Mouse (Mus musculus) myocyte (in vitro differentiated cells): ENCODE data around the gene Ccnd3. TPM values are rescaled to one million over a fixed set of nuclear protein-coding genes. Genes with fewer than 3 reads are reported as not detected.

ENCODE experiments used
- H3K27me3 ChIP-seq: one replicate; pipeline ENCODE4 v1.6.1; 2011; ENCODE audit not compliant: control insufficient read depth, insufficient read depth, insufficient read length
- H3K36me3 ChIP-seq: one replicate; pipeline ENCODE4 v1.6.1; 2011; ENCODE audit not compliant: control insufficient read depth, insufficient read depth
- H3K4me2 ChIP-seq: one replicate; pipeline ENCODE4 v1.6.1; 2011; ENCODE audit warnings: low read depth, control low read depth
- H3K4me3 ChIP-seq: one replicate; pipeline ENCODE4 v1.5.1; 2011; ENCODE audit warnings: mild to moderate bottlenecking, control low read depth, moderate library complexity
- H3K79me2 ChIP-seq: one replicate; pipeline ENCODE4 v1.6.1; 2011; ENCODE audit not compliant: control insufficient read depth, insufficient read depth
- H3ac ChIP-seq: one replicate; pipeline ENCODE4 v1.6.1; 2011; ENCODE audit not compliant: control insufficient read depth, insufficient read length
- CEBPB ChIP-seq: IDR thresholded peaks from 2 replicates; pipeline ENCODE4 v1.6.1; 2011; ENCODE audit warnings: mild to moderate bottlenecking, moderate library complexity; ENCODE audit not compliant: poor library complexity, insufficient read depth, severe bottlenecking
- E2F4 ChIP-seq: IDR thresholded peaks from one replicate; pipeline ENCODE4 v1.6.1; 2011; ENCODE audit warnings: mild to moderate bottlenecking, control low read depth, moderate library complexity; ENCODE audit not compliant: insufficient read depth
- MAX ChIP-seq: IDR thresholded peaks from one replicate; pipeline ENCODE4 v1.6.1; 2011; ENCODE audit warnings: low read depth, mild to moderate bottlenecking, control low read depth
- MYOD1 ChIP-seq, 3 experiments: IDR thresholded peaks; one replicate each; pipeline ENCODE4 v1.6.1; 2011; ENCODE audit warnings: control low read depth in 2 of 3, low read depth in 2 of 3, mild to moderate bottlenecking in 2 of 3, moderate library complexity in 1 of 3; ENCODE audit not compliant: insufficient read length in 2 of 3, control insufficient read depth in 1 of 3
- MYOG ChIP-seq, 3 experiments: IDR thresholded peaks; one replicate each; pipeline ENCODE4 v1.6.1; 2011; ENCODE audit warnings: control low read depth in 2 of 3, low read depth in 2 of 3, mild to moderate bottlenecking in 2 of 3; ENCODE audit not compliant: insufficient read length in 2 of 3, control insufficient read depth in 1 of 3, insufficient read depth in 1 of 3
- POLR2A ChIP-seq: IDR thresholded peaks from one replicate; pipeline ENCODE4 v1.6.1; 2011; ENCODE audit warnings: low read depth, mild to moderate bottlenecking, control low read depth, moderate library complexity; ENCODE audit not compliant: insufficient read length
- POLR2AphosphoS2 ChIP-seq: IDR thresholded peaks from one replicate; pipeline ENCODE4 v1.6.1; 2011; ENCODE audit warnings: low read depth, control low read depth; ENCODE audit not compliant: insufficient read length
- REST ChIP-seq: IDR thresholded peaks from one replicate; pipeline ENCODE4 v1.6.1; 2011; ENCODE audit warnings: mild to moderate bottlenecking, control low read depth, moderate library complexity; ENCODE audit not compliant: insufficient read depth, insufficient read length
- SRF ChIP-seq: IDR thresholded peaks from one replicate; pipeline ENCODE4 v1.6.1; 2011; ENCODE audit warnings: low read depth; ENCODE audit not compliant: control insufficient read depth, insufficient read length
- TCF12 ChIP-seq: IDR thresholded peaks from one replicate; pipeline ENCODE4 v1.6.1; 2011; ENCODE audit warnings: mild to moderate bottlenecking, control low read depth; ENCODE audit not compliant: poor library complexity, insufficient read depth, severe bottlenecking
- TCF3 ChIP-seq: IDR thresholded peaks from one replicate; pipeline ENCODE4 v1.6.1; 2011; ENCODE audit warnings: low read depth, control low read depth; ENCODE audit not compliant: insufficient read length
- USF1 ChIP-seq: IDR thresholded peaks from one replicate; pipeline ENCODE4 v1.6.1; 2011; ENCODE audit warnings: low read depth, mild to moderate bottlenecking, control low read depth, moderate library complexity
- polyA plus RNA-seq: library from polyadenylated mRNA; unstranded; fragments of >200 nt; fragmentation: generic; extraction: Trizol; gene quantifications from one replicate; pipeline ENCODE4 v1.2.1, GENCODE M21; 2012; ENCODE audit warnings: missing spikeins

Gene Ccnd3
- polyA plus RNA-seq, 1 experiment: 858 TPM

DNA sequence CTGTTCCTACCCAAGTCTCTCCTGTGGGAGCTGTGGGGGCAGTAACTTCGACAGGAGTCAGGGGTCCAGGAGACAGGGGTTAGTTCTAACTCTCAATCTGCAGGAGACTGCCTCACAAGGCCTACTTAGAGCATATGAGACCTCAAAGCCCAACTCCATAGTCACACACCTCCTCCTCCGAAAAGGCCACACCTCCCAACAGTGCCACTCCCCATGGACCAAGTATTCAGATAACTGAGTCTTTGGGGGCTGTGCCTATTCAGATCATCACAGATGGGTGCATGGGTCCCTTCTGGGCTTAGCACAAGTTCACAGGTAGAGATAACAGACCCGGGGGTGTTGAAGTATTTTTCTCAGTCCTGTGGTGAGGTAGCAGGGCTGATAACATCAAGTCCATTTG lies 43.2 kb upstream of the Ccnd3 start:
- no peaks in the 10 kb centered on the region for H3K36me3 ChIP-seq
- no peak overlapping the region for H3K4me2 ChIP-seq
- H3K4me3 ChIP-seq: no peak overlapping the region
- peaks cover 55% of the 10 kb centered on the region for H3K27me3 ChIP-seq
- H3K79me2 ChIP-seq: no peaks in the 10 kb centered on the region
- no peak overlapping the region for H3ac ChIP-seq
- TF ChIP-seq POLR2AphosphoS2 (no peak), SRF (no peak), MYOD1 (IDR thresholded peaks at IDR 0.05; ENCODE audit: control insufficient read depth in 1 of 3, insufficient read length in 2 of 3, low read depth in 2 of 3) (no peak), USF1 (no peak), REST (no peak), MYOG (IDR thresholded peaks at IDR 0.05; ENCODE audit: control insufficient read depth in 1 of 3, insufficient read depth in 1 of 3, insufficient read length in 2 of 3, low read depth in 2 of 3) (no peak), E2F4 (no peak), TCF12 (no peak), MAX (no peak), POLR2A (no peak), TCF3 (no peak), CEBPB (no peak)

DNA sequence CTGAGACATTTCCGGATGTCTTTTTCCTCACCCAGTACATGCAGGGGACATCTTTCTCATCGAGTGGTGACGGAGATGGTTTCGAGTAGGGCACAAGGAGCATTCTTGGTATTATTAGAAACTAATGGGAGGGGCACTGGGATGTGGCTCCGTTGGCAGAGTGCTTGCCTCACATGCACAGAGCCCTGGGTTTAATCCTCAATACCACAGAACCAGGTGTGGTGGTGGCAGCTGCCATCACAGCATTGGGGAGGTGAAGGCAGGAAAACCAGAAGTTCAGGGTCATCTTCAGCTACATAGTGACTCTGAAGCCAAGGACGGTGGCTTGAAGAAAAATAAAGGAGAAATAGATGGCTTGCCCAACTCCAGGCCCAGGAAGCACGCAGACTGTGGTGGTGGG lies 42.6 kb upstream of the Ccnd3 start:
- Histone ChIP-seq H3K79me2 (no peaks in the 10 kb centered on the region), H3K27me3 (peaks cover 55% of the 10 kb centered on the region), H3ac (no peak overlapping the region), H3K4me2 (no peak overlapping the region), H3K4me3 (no peak overlapping the region), H3K36me3 (no peaks in the 10 kb centered on the region)
- TF ChIP-seq MYOD1 (IDR thresholded peaks at IDR 0.05; ENCODE audit: control insufficient read depth in 1 of 3, insufficient read length in 2 of 3, low read depth in 2 of 3): peak in 1 of 3 experiments; percentile 86
- TF ChIP-seq POLR2AphosphoS2: no peak
- TF ChIP-seq MYOG (IDR thresholded peaks at IDR 0.05; ENCODE audit: control insufficient read depth in 1 of 3, insufficient read depth in 1 of 3, insufficient read length in 2 of 3, low read depth in 2 of 3): peak in 2 of 3 experiments; percentile 61 to 83
- peak; percentile 52 for TF ChIP-seq TCF12
- TF ChIP-seq TCF3: peak; percentile 40

DNA sequence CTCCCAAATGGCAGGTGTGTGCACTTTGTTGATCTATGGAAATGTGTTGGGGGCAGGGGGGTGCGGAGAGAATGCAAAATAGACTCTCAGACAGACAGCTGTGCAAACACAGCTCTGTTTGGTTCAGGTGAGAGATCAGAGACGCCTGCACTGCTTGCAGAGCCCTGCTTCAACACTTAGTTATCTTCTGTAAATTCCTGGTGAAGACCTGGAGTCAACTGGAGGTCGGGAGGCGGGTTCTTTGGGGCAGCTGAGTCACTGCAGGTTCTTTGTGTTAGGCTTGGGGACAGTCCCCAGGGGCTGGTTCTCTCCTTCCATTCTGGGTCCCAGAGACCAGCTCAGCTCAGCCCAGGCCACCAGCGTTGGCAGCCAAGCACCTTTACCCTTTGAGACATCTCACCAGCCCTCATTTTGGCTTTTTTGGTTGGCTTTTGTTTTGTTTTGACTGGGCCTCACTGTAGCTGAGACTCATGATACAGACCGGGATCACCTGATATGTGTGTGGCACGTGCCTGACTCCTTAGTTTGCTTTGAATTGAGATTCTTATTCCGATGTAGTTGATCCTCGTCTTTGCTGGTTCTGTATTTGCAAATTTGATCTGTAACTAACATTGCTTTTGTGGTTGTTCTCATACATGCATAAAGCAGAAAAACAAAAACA lies 42.0 kb upstream of the Ccnd3 start:
- H3K4me2 ChIP-seq: no peak overlapping the region
- H3K27me3 ChIP-seq: peaks cover 55% of the 10 kb centered on the region

DNA sequence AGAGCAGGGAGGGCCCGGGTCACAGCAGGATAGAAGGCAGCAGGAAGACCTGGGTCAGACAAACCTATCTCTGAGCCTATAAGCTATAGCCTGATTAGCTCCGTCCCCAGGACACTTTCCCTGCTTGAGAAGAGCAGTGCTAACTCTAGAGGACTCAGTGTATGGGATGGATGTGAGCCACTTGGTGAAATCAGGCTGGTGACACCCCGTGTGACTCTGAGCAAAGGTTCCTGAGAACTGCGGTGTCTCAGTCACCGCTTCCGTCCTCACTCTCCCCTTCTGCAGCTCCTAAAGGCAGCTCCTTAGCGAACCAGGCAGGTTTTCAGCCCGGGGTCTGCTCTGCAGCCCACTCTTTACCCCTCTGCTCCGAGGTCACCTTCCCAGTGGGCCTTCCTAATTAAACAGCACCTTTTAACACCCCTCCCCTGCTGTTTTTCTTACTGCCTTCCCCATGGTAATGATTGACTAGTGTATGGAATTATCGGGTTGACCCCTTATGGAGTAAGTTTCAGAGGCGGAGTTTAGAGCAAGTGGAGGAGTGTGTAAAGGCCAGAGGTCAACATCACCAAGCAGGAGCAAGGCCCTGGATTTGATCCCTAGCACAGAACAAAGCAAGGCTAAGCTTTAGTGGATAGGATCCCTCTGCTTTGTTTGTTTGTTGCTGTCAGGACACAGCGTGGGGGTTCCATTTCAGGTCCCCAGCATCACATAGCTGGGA lies 40.4 kb upstream of the Ccnd3 start:
- H3ac ChIP-seq: no peak overlapping the region
- H3K4me2 ChIP-seq: no peak overlapping the region
- TF ChIP-seq MAX (no peak), POLR2AphosphoS2 (no peak), TCF12 (no peak), MYOD1 (IDR thresholded peaks at IDR 0.05; ENCODE audit: control insufficient read depth in 1 of 3, insufficient read length in 2 of 3, low read depth in 2 of 3) (no peak), REST (no peak), E2F4 (no peak), USF1 (no peak), MYOG (IDR thresholded peaks at IDR 0.05; ENCODE audit: control insufficient read depth in 1 of 3, insufficient read depth in 1 of 3, insufficient read length in 2 of 3, low read depth in 2 of 3) (no peak), TCF3 (no peak), CEBPB (no peak), SRF (no peak), POLR2A (no peak)
- H3K27me3 ChIP-seq: peaks cover 61% of the 10 kb centered on the region
- H3K36me3 ChIP-seq: no peaks in the 10 kb centered on the region
- H3K79me2 ChIP-seq: no peaks in the 10 kb centered on the region
- no peak overlapping the region for H3K4me3 ChIP-seq

More for the DNA sequence above, 42.0 kb upstream of the Ccnd3 start:
- no peak overlapping the region for H3K4me3 ChIP-seq
- H3K36me3 ChIP-seq: no peaks in the 10 kb centered on the region
- no peaks in the 10 kb centered on the region for H3K79me2 ChIP-seq
- TF ChIP-seq POLR2A (no peak), MYOG (IDR thresholded peaks at IDR 0.05; ENCODE audit: control insufficient read depth in 1 of 3, insufficient read depth in 1 of 3, insufficient read length in 2 of 3, low read depth in 2 of 3) (no peak), TCF3 (no peak), SRF (no peak)
- H3ac ChIP-seq: no peak overlapping the region

DNA sequence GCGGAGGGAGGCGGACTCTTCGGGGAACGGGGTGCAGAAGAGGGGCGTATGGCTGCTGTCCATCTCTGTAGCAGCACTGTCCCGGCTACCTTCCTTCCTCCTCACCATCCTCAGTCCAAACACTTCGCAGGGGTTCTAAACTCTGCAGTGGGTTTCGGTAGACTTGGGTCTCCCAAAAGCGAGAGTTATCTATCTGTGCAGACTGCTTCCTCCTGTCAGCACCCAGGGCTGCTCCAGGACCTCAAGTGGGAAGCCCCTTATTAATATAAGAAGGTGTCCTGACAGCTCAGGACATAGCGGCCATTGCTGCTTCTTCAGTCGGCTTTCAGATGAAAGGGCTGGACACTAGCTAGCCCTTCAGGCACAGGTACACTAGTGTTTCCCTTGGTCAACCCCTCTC lies 39.8 kb upstream of the Ccnd3 start:
- no peak overlapping the region for H3K4me3 ChIP-seq
- H3K27me3 ChIP-seq: peaks cover 60% of the 10 kb centered on the region
- no peak overlapping the region for H3K4me2 ChIP-seq
- no peak overlapping the region for H3ac ChIP-seq
- no peaks in the 10 kb centered on the region for H3K36me3 ChIP-seq
- no peaks in the 10 kb centered on the region for H3K79me2 ChIP-seq
- TF ChIP-seq MAX (no peak), MYOG (IDR thresholded peaks at IDR 0.05; ENCODE audit: control insufficient read depth in 1 of 3, insufficient read depth in 1 of 3, insufficient read length in 2 of 3, low read depth in 2 of 3) (no peak), REST (no peak), CEBPB (no peak), POLR2AphosphoS2 (no peak), USF1 (no peak), TCF3 (no peak), SRF (no peak), MYOD1 (IDR thresholded peaks at IDR 0.05; ENCODE audit: control insufficient read depth in 1 of 3, insufficient read length in 2 of 3, low read depth in 2 of 3) (no peak), E2F4 (no peak), TCF12 (no peak), POLR2A (no peak)
